ENCODE assay signal across 8 mouse cellular contexts in genomic region chr5:135877180-135877579, GRCm38 (mm10). TPM values are rescaled to one million over a fixed set of nuclear protein-coding genes. Genes with fewer than 3 reads are reported as not detected.
A peak's percentile ranks its signal among the peaks of the same experiment; 100 is the strongest.
DNase-seq lines count a peak whose midpoint lies in the region; ATAC-seq and TF ChIP-seq lines count a peak whose summit lies in the region.

No protein-coding gene starts in this region.

- no peaks in the 10 kb centered on the region; the same call in 1 of the 2 replicates for H3K27me3 ChIP-seq in embryonic facial prominence, embryonic 14.5 days (replicated peaks; ENCODE audit: control insufficient read depth, insufficient read depth, low read length)
- H3K27me3 ChIP-seq in heart, postnatal 0 days (ENCODE audit: control insufficient read depth, insufficient read depth, low read length) = peaks cover 10% of the 10 kb centered on the region; the same call in 1 of the 2 replicates

- no peak overlapping the region for H3K27ac ChIP-seq in embryonic facial prominence, embryonic 14.5 days (replicated peaks; ENCODE audit: low read depth, low read length)
- peak overlapping the region; percentile 61 for H3K27ac ChIP-seq in heart, postnatal 0 days (ENCODE audit: low read depth)

- peak overlapping the region; percentile 71 for H3K4me2 ChIP-seq in embryonic facial prominence, embryonic 14.5 days (ENCODE audit: low read depth, low read length)
- peak overlapping the region; percentile 67 for H3K4me2 ChIP-seq in heart, postnatal 0 days (ENCODE audit: low read depth, low read length)

- DNase-seq in cerebellum, postnatal 10 days = peak; percentile 83
- DNase-seq in cerebellum, adult 11-12 months = no peak
- peak; percentile 69 for DNase-seq in MEL-GATA-1-ER (ENCODE audit: extremely low read depth, low read depth)
- DNase-seq in embryonic facial prominence, embryonic 14.5 days (ENCODE audit: low spot score) = peak; percentile 76
- peak; percentile 69 for DNase-seq in heart, postnatal 0 days (ENCODE audit: low spot score)
- DNase-seq in kidney, postnatal 14 days = peak; percentile 77
- DNase-seq in lung, postnatal 36 days = peak; percentile 91
- peak; percentile 12 for DNase-seq in spleen, adult 12 weeks (ENCODE audit: low spot score)

- H3K9me3 ChIP-seq in embryonic facial prominence, embryonic 14.5 days (ENCODE audit: control insufficient read depth, low read length) = no peaks in the 10 kb centered on the region
- H3K9me3 ChIP-seq in heart, postnatal 0 days (replicated peaks; ENCODE audit: control insufficient read depth, low read length) = no peaks in the 10 kb centered on the region

- no peaks in the 10 kb centered on the region for H3K36me3 ChIP-seq in embryonic facial prominence, embryonic 14.5 days (ENCODE audit: control insufficient read depth, insufficient read depth, low read length)
- no peaks in the 10 kb centered on the region for H3K36me3 ChIP-seq in heart, postnatal 0 days (replicated peaks; ENCODE audit: control insufficient read depth, insufficient read depth, low read length)

- no peak for TF ChIP-seq EP300 in heart, postnatal 0 days (IDR thresholded peaks at IDR 0.05; ENCODE audit: low read depth)

- peak overlapping the region; percentile 55 for H3K9ac ChIP-seq in embryonic facial prominence, embryonic 14.5 days (ENCODE audit: low read depth, low read length)
- H3K9ac ChIP-seq in heart, postnatal 0 days (replicated peaks; ENCODE audit: low read depth, low read length) = no peak overlapping the region

- TF ChIP-seq CTCF in heart, postnatal 0 days (IDR thresholded peaks at IDR 0.05; ENCODE audit: low read depth) = peak; percentile 56

- peaks cover 13% of the 10 kb centered on the region for H3K4me1 ChIP-seq in embryonic facial prominence, embryonic 14.5 days (ENCODE audit: control insufficient read depth, insufficient read depth, low read length)
- H3K4me1 ChIP-seq in heart, postnatal 0 days (ENCODE audit: control insufficient read depth, insufficient read depth) = peaks cover 13% of the 10 kb centered on the region; the same call in 1 of the 2 replicates

- WGBS in embryonic facial prominence, embryonic 14.5 days = 13% methylated on average over 8 of the region's 8 CpGs
- WGBS in heart, postnatal 0 days = 7% methylated on average over 8 of the region's 8 CpGs

- peak overlapping the region; percentile 41 for H3K4me3 ChIP-seq in embryonic facial prominence, embryonic 14.5 days (ENCODE audit: low read depth, low read length)
- peak overlapping the region; percentile 33 for H3K4me3 ChIP-seq in heart, postnatal 0 days (ENCODE audit: low read depth, low read length)

- ATAC-seq in embryonic facial prominence, embryonic 14.5 days (ENCODE audit: low read depth) = peak; percentile 31
- ATAC-seq in heart, postnatal 0 days (ENCODE audit: insufficient read depth, low read depth) = peak; percentile 57; the same call in 1 of the 2 replicates

RNA-seq across cellular contexts. Expression of gene Hspb1, which starts 10.5 kb away (rescaled TPM):
- 365 and 522 TPM in 2 replicates for polyA plus RNA-seq in embryonic facial prominence, embryonic 14.5 days (2014; fragmentation: Nextera tagmentation; extraction: Ambion mirVana)
- total RNA-seq in heart, postnatal 0 days (2014; rRNA removed; ENCODE audit: low replicate concordance) = 1,178 and 1,316 TPM in 2 replicates
- polyA plus RNA-seq in heart, postnatal 0 days (2015; fragmentation: Nextera tagmentation; extraction: Ambion mirVana) = 974 and 1,039 TPM in 2 replicates

RNA-seq across cellular contexts. Expression of gene Ywhag, which starts 57.2 kb away (rescaled TPM):
- polyA plus RNA-seq in embryonic facial prominence, embryonic 14.5 days (2014; fragmentation: Nextera tagmentation; extraction: Ambion mirVana) = 97.4 and 101 TPM in 2 replicates
- total RNA-seq in heart, postnatal 0 days (2014; rRNA removed; ENCODE audit: low replicate concordance) = 47.3 and 67.2 TPM in 2 replicates
- 137 and 149 TPM in 2 replicates for polyA plus RNA-seq in heart, postnatal 0 days (2015; fragmentation: Nextera tagmentation; extraction: Ambion mirVana)
